Mouse (Mus musculus): ENCODE data around the gene Timd4. TPM values are rescaled to one million over a fixed set of nuclear protein-coding genes. Genes with fewer than 3 reads are reported as not detected.

Gene Timd4
- polyA plus RNA-seq (2011; ENCODE audit: insufficient read depth, insufficient read length, low replicate concordance, missing spikeins), result 0.70 and 1.2 TPM in 2 replicates

- no peak within 1 kb of the TSS for H3K4me3 ChIP-seq (replicated peaks; ENCODE audit: control insufficient read depth, low read depth, low read length)
- TF ChIP-seq POLR2A (IDR thresholded peaks at IDR 0.05; ENCODE audit: borderline replicate concordance, control insufficient read depth, low read depth, low read length) (no peak), CTCF (IDR thresholded peaks at IDR 0.05; ENCODE audit: control insufficient read depth, insufficient read depth, low read length) (no peak)
- H3K27ac ChIP-seq (ENCODE audit: control insufficient read depth, insufficient read depth, low read depth, low read length, poor library complexity), result no peak within 1 kb of the TSS
- 58% methylated on average over 5 of the region's 5 CpGs for WGBS
- H3K4me1 ChIP-seq (ENCODE audit: control insufficient read depth, insufficient read depth, low read length), result no peaks in the 10 kb centered on the region
These were observed at the start of gene Timd4 for GRCm38 (mm10) chr11:46810511-46810910. Gene Timd4, plus strand, starts transcription at chr11:46810800.

GRCm38 (mm10) chr11:46776879-46777278, 33.7 kb upstream of the Timd4 start:
- no peak overlapping the region for H3K27ac ChIP-seq (ENCODE audit: control insufficient read depth, insufficient read depth, low read depth, low read length, poor library complexity)
- no peak for TF ChIP-seq CTCF (IDR thresholded peaks at IDR 0.05; ENCODE audit: control insufficient read depth, insufficient read depth, low read length)
- TF ChIP-seq POLR2A (IDR thresholded peaks at IDR 0.05; ENCODE audit: borderline replicate concordance, control insufficient read depth, low read depth, low read length), result no peak
- 51% methylated on average over 3 of the region's 3 CpGs for WGBS
- H3K4me3 ChIP-seq (replicated peaks; ENCODE audit: control insufficient read depth, low read depth, low read length), result no peak overlapping the region
- H3K4me1 ChIP-seq (ENCODE audit: control insufficient read depth, insufficient read depth, low read length), result no peaks in the 10 kb centered on the region

- no peak overlapping the region for H3K4me3 ChIP-seq (replicated peaks; ENCODE audit: control insufficient read depth, low read depth, low read length)
- WGBS, result 78% methylated on average over 2 of the region's 2 CpGs
- H3K4me1 ChIP-seq (ENCODE audit: control insufficient read depth, insufficient read depth, low read length), result no peaks in the 10 kb centered on the region
- TF ChIP-seq CTCF (IDR thresholded peaks at IDR 0.05; ENCODE audit: control insufficient read depth, insufficient read depth, low read length), result no peak
- no peak for TF ChIP-seq POLR2A (IDR thresholded peaks at IDR 0.05; ENCODE audit: borderline replicate concordance, control insufficient read depth, low read depth, low read length)
- no peak overlapping the region for H3K27ac ChIP-seq (ENCODE audit: control insufficient read depth, insufficient read depth, low read depth, low read length, poor library complexity)
These were observed 30.8 kb upstream of the Timd4 start for GRCm38 (mm10) chr11:46779811-46780210.

- no peaks in the 10 kb centered on the region for H3K4me1 ChIP-seq (ENCODE audit: control insufficient read depth, insufficient read depth, low read length)
- H3K27ac ChIP-seq (ENCODE audit: control insufficient read depth, insufficient read depth, low read depth, low read length, poor library complexity), result no peak overlapping the region
- no peak overlapping the region for H3K4me3 ChIP-seq (replicated peaks; ENCODE audit: control insufficient read depth, low read depth, low read length)
- WGBS, result 85% methylated on average over 2 of the region's 2 CpGs
- TF ChIP-seq CTCF (IDR thresholded peaks at IDR 0.05; ENCODE audit: control insufficient read depth, insufficient read depth, low read length) (no peak), POLR2A (IDR thresholded peaks at IDR 0.05; ENCODE audit: borderline replicate concordance, control insufficient read depth, low read depth, low read length) (no peak)
These were observed 6.2 kb upstream of the Timd4 start for GRCm38 (mm10) chr11:46804440-46804839.

GRCm38 (mm10) chr11:46817692-46818091, 7.1 kb downstream of the Timd4 start:
- no peak for TF ChIP-seq POLR2A (IDR thresholded peaks at IDR 0.05; ENCODE audit: borderline replicate concordance, control insufficient read depth, low read depth, low read length)
- no peak for TF ChIP-seq CTCF (IDR thresholded peaks at IDR 0.05; ENCODE audit: control insufficient read depth, insufficient read depth, low read length)
- H3K27ac ChIP-seq (ENCODE audit: control insufficient read depth, insufficient read depth, low read depth, low read length, poor library complexity), result no peak overlapping the region
- 81% methylated on average over 5 of the region's 5 CpGs for WGBS
- H3K4me1 ChIP-seq (ENCODE audit: control insufficient read depth, insufficient read depth, low read length), result no peaks in the 10 kb centered on the region
- no peak overlapping the region for H3K4me3 ChIP-seq (replicated peaks; ENCODE audit: control insufficient read depth, low read depth, low read length)

- Histone ChIP-seq H3K4me1 (ENCODE audit: control insufficient read depth, insufficient read depth, low read length) (no peaks in the 10 kb centered on the region), H3K4me3 (replicated peaks; ENCODE audit: control insufficient read depth, low read depth, low read length) (no peak overlapping the region), H3K27ac (ENCODE audit: control insufficient read depth, insufficient read depth, low read depth, low read length, poor library complexity) (no peak overlapping the region)
- TF ChIP-seq CTCF (IDR thresholded peaks at IDR 0.05; ENCODE audit: control insufficient read depth, insufficient read depth, low read length) (no peak), POLR2A (IDR thresholded peaks at IDR 0.05; ENCODE audit: borderline replicate concordance, control insufficient read depth, low read depth, low read length) (no peak)
- WGBS, result 24% methylated on average over 4 of the region's 4 CpGs
These were observed 9.3 kb downstream of the Timd4 start for GRCm38 (mm10) chr11:46819930-46820329.

GRCm38 (mm10) chr11:46830348-46830747, 19.7 kb downstream of the Timd4 start:
- no peaks in the 10 kb centered on the region for H3K4me1 ChIP-seq (ENCODE audit: control insufficient read depth, insufficient read depth, low read length)
- WGBS, result 54% methylated on average over 2 of the region's 2 CpGs
- TF ChIP-seq CTCF (IDR thresholded peaks at IDR 0.05; ENCODE audit: control insufficient read depth, insufficient read depth, low read length) (no peak), POLR2A (IDR thresholded peaks at IDR 0.05; ENCODE audit: borderline replicate concordance, control insufficient read depth, low read depth, low read length) (no peak)
- no peak overlapping the region for H3K27ac ChIP-seq (ENCODE audit: control insufficient read depth, insufficient read depth, low read depth, low read length, poor library complexity)
- no peak overlapping the region for H3K4me3 ChIP-seq (replicated peaks; ENCODE audit: control insufficient read depth, low read depth, low read length)

- no peak for TF ChIP-seq CTCF (IDR thresholded peaks at IDR 0.05; ENCODE audit: control insufficient read depth, insufficient read depth, low read length)
- TF ChIP-seq POLR2A (IDR thresholded peaks at IDR 0.05; ENCODE audit: borderline replicate concordance, control insufficient read depth, low read depth, low read length), result no peak
- H3K27ac ChIP-seq (ENCODE audit: control insufficient read depth, insufficient read depth, low read depth, low read length, poor library complexity), result no peak overlapping the region
- WGBS, result 44% methylated on average over 1 of the region's 1 CpGs
- H3K4me3 ChIP-seq (replicated peaks; ENCODE audit: control insufficient read depth, low read depth, low read length), result no peak overlapping the region
- H3K4me1 ChIP-seq (ENCODE audit: control insufficient read depth, insufficient read depth, low read length), result no peaks in the 10 kb centered on the region
These were observed 24.5 kb downstream of the Timd4 start for GRCm38 (mm10) chr11:46835080-46835479.

Data from bone marrow, adult 2 months (tissue).